Mouse (Mus musculus) forebrain, postnatal 0 days (tissue): Measurements from ENCODE around the gene Spint5. TPM values are rescaled to one million over a fixed set of nuclear protein-coding genes. Genes with fewer than 3 reads are reported as not detected.

ENCODE experiments used
- ATAC-seq: fragments of 200-750 bp; cut with Nextera tagmentation; 2 replicates; pipeline ENCODE4 v1.8.0; 2017; ENCODE audit warnings: mild to moderate bottlenecking, moderate library complexity
- DNase-seq: peaks from one replicate; pipeline ENCODE4 v3.0.0-alpha.2; 2015
- H3K27ac ChIP-seq: fragments of 300-500 bp; sonication (generic); 2 replicates; pipeline ENCODE4 v1.5.1; 2014; ENCODE audit warnings: low read depth, mild to moderate bottlenecking, antibody characterized with exemption, low read length, moderate library complexity, mixed read lengths
- H3K27me3 ChIP-seq: fragments of 300-500 bp; sonication (generic); 2 replicates; pipeline ENCODE4 v1.6.1; 2014; ENCODE audit warnings: mild to moderate bottlenecking, low read length, mixed read lengths; ENCODE audit not compliant: insufficient read depth
- H3K36me3 ChIP-seq: fragments of 300-500 bp; sonication (generic); 2 replicates; pipeline ENCODE4 v1.6.1; 2014; ENCODE audit warnings: mild to moderate bottlenecking, moderate library complexity; ENCODE audit not compliant: insufficient read depth
- H3K4me1 ChIP-seq: fragments of 300-500 bp; sonication (generic); 2 replicates; pipeline ENCODE4 v1.6.1; 2014; ENCODE audit warnings: antibody characterized with exemption; ENCODE audit not compliant: insufficient read depth
- H3K4me2 ChIP-seq: fragments of 300-500 bp; sonication (generic); 2 replicates; pipeline ENCODE4 v1.6.1; 2014; ENCODE audit warnings: low read depth, mild to moderate bottlenecking, moderate library complexity
- H3K4me3 ChIP-seq: fragments of 300-500 bp; sonication (generic); 2 replicates; pipeline ENCODE4 v1.5.1; 2014; ENCODE audit warnings: low read depth, low read length, mixed read lengths
- H3K9ac ChIP-seq: fragments of 300-500 bp; sonication (generic); 2 replicates; pipeline ENCODE4 v1.6.1; 2014; ENCODE audit warnings: mild to moderate bottlenecking
- H3K9me3 ChIP-seq: fragments of 300-500 bp; sonication (generic); 2 replicates; pipeline ENCODE4 v1.6.1; 2016; ENCODE audit warnings: low read length
- CTCF ChIP-seq: sonication (generic); IDR thresholded peaks from 2 replicates; pipeline ENCODE4 v1.5.1; 2016; ENCODE audit warnings: antibody characterized with exemption, control low read depth, low read depth
- WGBS: fragments of 180-500 bp; shearing (Covaris S2); extraction: QIAGEN DNeasy Blood & Tissue Kit; methylation state at CpG from one replicate; pipeline ENCODE4 v1.1.7; 2014; 5-methylcytosine and 5-hydroxymethylcytosine counted together
- polyA plus RNA-seq: library from polyadenylated mRNA; unstranded; fragments of >200 nt; fragmentation: Nextera tagmentation; extraction: Ambion mirVana; gene quantifications from 2 replicates; pipeline ENCODE4 v1.2.1, GENCODE M21; 2015
- total RNA-seq: library from RNA; depleted of rRNA; stranded (reverse); fragments of >200 nt; gene quantifications from 2 replicates; pipeline ENCODE4 v1.2.3, GENCODE M21; 2014

Spint5 gene
- total and polyA plus RNA-seq, 2 experiments from 2014 or later, result not detected

- Histone ChIP-seq H3K9ac (no peak overlapping the region), H3K9me3 (no peaks in the 10 kb centered on the region), H3K4me1 (peaks cover 1% of the 10 kb centered on the region; the same call in 1 of the 2 replicates), H3K27ac (no peak overlapping the region), H3K27me3 (no peaks in the 10 kb centered on the region), H3K4me2 (no peak overlapping the region), H3K4me3 (no peak overlapping the region), H3K36me3 (no peaks in the 10 kb centered on the region)
- no peak for ATAC-seq
- no peak for DNase-seq
- no peak for TF ChIP-seq CTCF
- WGBS, result 59% methylated on average over 7 of the region's 7 CpGs
Observed at GRCm38 (mm10) chr2:164739876-164740275, 24.8 kb downstream of the Spint5 start.

GRCm38 (mm10) chr2:164744987-164745386, 29.9 kb downstream of the Spint5 start:
- DNase-seq, result no peak
- no peaks in the 10 kb centered on the region for H3K9me3 ChIP-seq
- H3K4me2 ChIP-seq, result peak overlapping the region; percentile 88
- 74% methylated on average over 13 of the region's 13 CpGs for WGBS
- H3K9ac ChIP-seq, result peak overlapping the region; percentile 96
- peak overlapping the region; percentile 92 for H3K4me3 ChIP-seq
- ATAC-seq, result no peak
- peak overlapping the region; percentile 46; the same call in 1 of the 2 replicates for H3K27ac ChIP-seq
- peaks cover 10% of the 10 kb centered on the region; the same call in 1 of the 2 replicates for H3K36me3 ChIP-seq
- no peaks in the 10 kb centered on the region for H3K27me3 ChIP-seq
- peaks cover 16% of the 10 kb centered on the region for H3K4me1 ChIP-seq
- no peak for TF ChIP-seq CTCF

GRCm38 (mm10) chr2:164745843-164746479, 30.9 kb downstream of the Spint5 start, which contains the start of the genes Wfdc3 and Dnttip1:
Gene Wfdc3, minus strand, starts transcription at chr2:164745931.
Gene Dnttip1, plus strand, starts transcription at chr2:164745983.
- H3K4me3 ChIP-seq, result peak within 1 kb of the TSS; percentile 92
- no peaks in the 10 kb centered on the region for H3K9me3 ChIP-seq
- DNase-seq (peak; percentile 97), ATAC-seq (peak; percentile 98)
- WGBS, result 1% methylated on average over 69 of the region's 70 CpGs
- peak within 1 kb of the TSS; percentile 96 for H3K9ac ChIP-seq
- H3K4me2 ChIP-seq, result peak within 1 kb of the TSS; percentile 88
- peaks cover 11% of the 10 kb centered on the region; the same call in 1 of the 2 replicates for H3K36me3 ChIP-seq
- TF ChIP-seq CTCF, result no peak
- peak within 1 kb of the TSS; percentile 81 for H3K27ac ChIP-seq
- H3K4me1 ChIP-seq, result peaks cover 16% of the 10 kb centered on the region
- no peaks in the 10 kb centered on the region for H3K27me3 ChIP-seq

- no peak for DNase-seq
- Histone ChIP-seq H3K4me1 (peaks cover 16% of the 10 kb centered on the region), H3K4me3 (peak overlapping the region; percentile 92), H3K27me3 (no peaks in the 10 kb centered on the region), H3K36me3 (peaks cover 14% of the 10 kb centered on the region), H3K9ac (peak overlapping the region; percentile 96), H3K27ac (no peak overlapping the region), H3K4me2 (peak overlapping the region; percentile 88), H3K9me3 (no peaks in the 10 kb centered on the region)
- 60% methylated on average over 8 of the region's 8 CpGs for WGBS
- no peak for ATAC-seq
- no peak for TF ChIP-seq CTCF
Observed at GRCm38 (mm10) chr2:164746693-164747092, 31.6 kb downstream of the Spint5 start.

- TF ChIP-seq CTCF, result no peak
- Histone ChIP-seq H3K4me1 (peaks cover 16% of the 10 kb centered on the region), H3K9me3 (no peaks in the 10 kb centered on the region), H3K36me3 (peaks cover 21% of the 10 kb centered on the region), H3K27me3 (no peaks in the 10 kb centered on the region), H3K4me2 (no peak overlapping the region), H3K27ac (no peak overlapping the region), H3K9ac (no peak overlapping the region), H3K4me3 (no peak overlapping the region)
- ATAC-seq (no peak), DNase-seq (no peak)
- WGBS, result 80% methylated on average over 4 of the region's 4 CpGs
Observed at GRCm38 (mm10) chr2:164748191-164748590, 33.1 kb downstream of the Spint5 start.

- no peak for TF ChIP-seq CTCF
- H3K27ac ChIP-seq, result no peak overlapping the region
- ATAC-seq, result no peak
- H3K4me2 ChIP-seq, result no peak overlapping the region
- no peak for DNase-seq
- WGBS, result 89% methylated on average over 6 of the region's 6 CpGs
- H3K9me3 ChIP-seq, result no peaks in the 10 kb centered on the region
- peaks cover 27% of the 10 kb centered on the region for H3K36me3 ChIP-seq
- peaks cover 16% of the 10 kb centered on the region for H3K4me1 ChIP-seq
- H3K9ac ChIP-seq, result no peak overlapping the region
- H3K4me3 ChIP-seq, result no peak overlapping the region
- H3K27me3 ChIP-seq, result no peaks in the 10 kb centered on the region
Observed at GRCm38 (mm10) chr2:164748991-164749390, 33.9 kb downstream of the Spint5 start.

GRCm38 (mm10) chr2:164752454-164752853, 37.3 kb downstream of the Spint5 start:
- TF ChIP-seq CTCF, result no peak
- no peaks in the 10 kb centered on the region for H3K27me3 ChIP-seq
- no peak overlapping the region for H3K4me2 ChIP-seq
- H3K9me3 ChIP-seq, result no peaks in the 10 kb centered on the region
- WGBS, result 86% methylated on average over 2 of the region's 2 CpGs
- no peaks in the 10 kb centered on the region for H3K4me1 ChIP-seq
- H3K27ac ChIP-seq, result no peak overlapping the region
- H3K9ac ChIP-seq, result no peak overlapping the region
- ATAC-seq (no peak), DNase-seq (no peak)
- H3K4me3 ChIP-seq, result no peak overlapping the region
- H3K36me3 ChIP-seq, result peaks cover 60% of the 10 kb centered on the region
